Mouse (Mus musculus): ENCODE measurements around the gene Tmem161b. TPM values are rescaled to one million over a fixed set of nuclear protein-coding genes. Genes with fewer than 3 reads are reported as not detected.
"Not testable (repeated sequence)": the region's sequence is repeated elsewhere in the genome, so short reads cannot be mapped to it uniquely, and the experiment has no call there.

Tmem161b gene
- 3.7 and 4.1 TPM in 2 replicates for polyA plus RNA-seq (2012; rRNA removed)

- WGBS, result under 1% methylated on average over 52 of the region's 52 CpGs
- Histone ChIP-seq H3K4me1 (ENCODE audit: control insufficient read depth, insufficient read depth, low read length) (peaks cover 4% of the 10 kb centered on the region), H3K4me3 (replicated peaks; ENCODE audit: extremely low read depth, low read depth, low read length) (peak within 1 kb of the TSS; percentile 92)
- TF ChIP-seq CTCF (IDR thresholded peaks at IDR 0.05; ENCODE audit: insufficient read depth, low read length) (no peak), POLR2A (IDR thresholded peaks at IDR 0.05; ENCODE audit: borderline replicate concordance, extremely low read depth, low read depth, low read length) (peak; percentile 42; the same call in 1 of the 2 replicates)
- peak; percentile 85 for DNase-seq
Observed at GRCm38 (mm10) chr13:84221820-84222681, at the start of gene Tmem161b. TSS of gene Tmem161b (plus strand) at chr13:84222296.

- DNase-seq; H3K4me1 ChIP-seq (ENCODE audit: control insufficient read depth, insufficient read depth, low read length); H3K4me3 ChIP-seq (replicated peaks; ENCODE audit: extremely low read depth, low read depth, low read length): not testable (repeated sequence)
Observed at GRCm38 (mm10) chr13:84185835-84186234, 36.3 kb upstream of the Tmem161b start.

GRCm38 (mm10) chr13:84192723-84193122, 29.4 kb upstream of the Tmem161b start:
- H3K4me1 ChIP-seq (ENCODE audit: control insufficient read depth, insufficient read depth, low read length), result no peaks in the 10 kb centered on the region
- 53% methylated on average over 3 of the region's 3 CpGs for WGBS
- DNase-seq, result no peak
- no peak overlapping the region for H3K4me3 ChIP-seq (replicated peaks; ENCODE audit: extremely low read depth, low read depth, low read length)
- no peak for TF ChIP-seq CTCF (IDR thresholded peaks at IDR 0.05; ENCODE audit: insufficient read depth, low read length)
- TF ChIP-seq POLR2A (IDR thresholded peaks at IDR 0.05; ENCODE audit: borderline replicate concordance, extremely low read depth, low read depth, low read length), result no peak

- DNase-seq, result no peak
- H3K4me3 ChIP-seq (replicated peaks; ENCODE audit: extremely low read depth, low read depth, low read length), result peak overlapping the region; percentile 92
- TF ChIP-seq POLR2A (IDR thresholded peaks at IDR 0.05; ENCODE audit: borderline replicate concordance, extremely low read depth, low read depth, low read length), result no peak
- no peak for TF ChIP-seq CTCF (IDR thresholded peaks at IDR 0.05; ENCODE audit: insufficient read depth, low read length)
- H3K4me1 ChIP-seq (ENCODE audit: control insufficient read depth, insufficient read depth, low read length), result peaks cover 4% of the 10 kb centered on the region
- WGBS, result 2% methylated on average over 10 of the region's 10 CpGs
Observed at GRCm38 (mm10) chr13:84222682-84222992, 541 bp downstream of the Tmem161b start.

GRCm38 (mm10) chr13:84223018-84223417, 922 bp downstream of the Tmem161b start:
- 45% methylated on average over 5 of the region's 5 CpGs for WGBS
- Histone ChIP-seq H3K4me1 (ENCODE audit: control insufficient read depth, insufficient read depth, low read length) (peaks cover 4% of the 10 kb centered on the region), H3K4me3 (replicated peaks; ENCODE audit: extremely low read depth, low read depth, low read length) (no peak overlapping the region)
- TF ChIP-seq POLR2A (IDR thresholded peaks at IDR 0.05; ENCODE audit: borderline replicate concordance, extremely low read depth, low read depth, low read length) (no peak), CTCF (IDR thresholded peaks at IDR 0.05; ENCODE audit: insufficient read depth, low read length) (no peak)
- no peak for DNase-seq

- DNase-seq, result no peak
- 57% methylated on average over 2 of the region's 2 CpGs for WGBS
- H3K4me3 ChIP-seq (replicated peaks; ENCODE audit: extremely low read depth, low read depth, low read length), result no peak overlapping the region
Observed at GRCm38 (mm10) chr13:84234019-84234418, 11.9 kb downstream of the Tmem161b start.

GRCm38 (mm10) chr13:84236768-84237167, 14.7 kb downstream of the Tmem161b start:
- Histone ChIP-seq H3K4me1 (ENCODE audit: control insufficient read depth, insufficient read depth, low read length) (no peaks in the 10 kb centered on the region), H3K4me3 (replicated peaks; ENCODE audit: extremely low read depth, low read depth, low read length) (no peak overlapping the region)
- no peak for DNase-seq
- TF ChIP-seq CTCF (IDR thresholded peaks at IDR 0.05; ENCODE audit: insufficient read depth, low read length), result no peak
- TF ChIP-seq POLR2A (IDR thresholded peaks at IDR 0.05; ENCODE audit: borderline replicate concordance, extremely low read depth, low read depth, low read length), result no peak
- WGBS, result 96% methylated on average over 7 of the region's 7 CpGs

More at GRCm38 (mm10) chr13:84234019-84234418, 11.9 kb downstream of the Tmem161b start:
- no peaks in the 10 kb centered on the region; the same call in 1 of the 2 replicates for H3K4me1 ChIP-seq (ENCODE audit: control insufficient read depth, insufficient read depth, low read length)
- TF ChIP-seq CTCF (IDR thresholded peaks at IDR 0.05; ENCODE audit: insufficient read depth, low read length), result no peak
- TF ChIP-seq POLR2A (IDR thresholded peaks at IDR 0.05; ENCODE audit: borderline replicate concordance, extremely low read depth, low read depth, low read length), result no peak

GRCm38 (mm10) chr13:84238184-84238583, 16.1 kb downstream of the Tmem161b start:
- Histone ChIP-seq H3K4me3 (replicated peaks; ENCODE audit: extremely low read depth, low read depth, low read length) (no peak overlapping the region), H3K4me1 (ENCODE audit: control insufficient read depth, insufficient read depth, low read length) (no peaks in the 10 kb centered on the region)
- no peak for TF ChIP-seq POLR2A (IDR thresholded peaks at IDR 0.05; ENCODE audit: borderline replicate concordance, extremely low read depth, low read depth, low read length)
- no peak for TF ChIP-seq CTCF (IDR thresholded peaks at IDR 0.05; ENCODE audit: insufficient read depth, low read length)
- DNase-seq, result no peak

GRCm38 (mm10) chr13:84248065-84248464, 26.0 kb downstream of the Tmem161b start:
- H3K4me3 ChIP-seq (replicated peaks; ENCODE audit: extremely low read depth, low read depth, low read length), result no peak overlapping the region
- no peak for DNase-seq
- 81% methylated on average over 3 of the region's 3 CpGs for WGBS
- no peaks in the 10 kb centered on the region for H3K4me1 ChIP-seq (ENCODE audit: control insufficient read depth, insufficient read depth, low read length)
- no peak for TF ChIP-seq POLR2A (IDR thresholded peaks at IDR 0.05; ENCODE audit: borderline replicate concordance, extremely low read depth, low read depth, low read length)
- no peak for TF ChIP-seq CTCF (IDR thresholded peaks at IDR 0.05; ENCODE audit: insufficient read depth, low read length)

- Histone ChIP-seq H3K4me1 (ENCODE audit: control insufficient read depth, insufficient read depth, low read length) (no peaks in the 10 kb centered on the region; the same call in 1 of the 2 replicates), H3K4me3 (replicated peaks; ENCODE audit: extremely low read depth, low read depth, low read length) (no peak overlapping the region)
- 85% methylated on average over 5 of the region's 5 CpGs for WGBS
- TF ChIP-seq CTCF (IDR thresholded peaks at IDR 0.05; ENCODE audit: insufficient read depth, low read length) (no peak), POLR2A (IDR thresholded peaks at IDR 0.05; ENCODE audit: borderline replicate concordance, extremely low read depth, low read depth, low read length) (no peak)
- no peak for DNase-seq
Observed at GRCm38 (mm10) chr13:84251295-84251694, 29.2 kb downstream of the Tmem161b start.

All from lung, adult 2 months (tissue).